Mouse (Mus musculus) left cerebral cortex, postnatal 4 days (tissue): ENCODE results near the gene Rasl10a. TPM values are rescaled to one million over a fixed set of nuclear protein-coding genes. Genes with fewer than 3 reads are reported as not detected.

Source experiments
- DNase-seq: peaks from one replicate; pipeline ENCODE4 v3.0.0-alpha.2; 2022
- intact Hi-C: fragments of 180-260 bp; cut with DNase I; formaldehyde crosslinking; loops from one replicate; pipeline ENCODE4 v1.15.1; 2025
- total RNA-seq, 2 experiments: library from RNA; stranded (reverse); gene quantifications; 2 replicates each; pipeline ENCODE4 v1.2.3; 2021

Rasl10a gene
- total RNA-seq, 2 experiments from 2014 or later, result 20.0 to 20.1 TPM

DNA sequence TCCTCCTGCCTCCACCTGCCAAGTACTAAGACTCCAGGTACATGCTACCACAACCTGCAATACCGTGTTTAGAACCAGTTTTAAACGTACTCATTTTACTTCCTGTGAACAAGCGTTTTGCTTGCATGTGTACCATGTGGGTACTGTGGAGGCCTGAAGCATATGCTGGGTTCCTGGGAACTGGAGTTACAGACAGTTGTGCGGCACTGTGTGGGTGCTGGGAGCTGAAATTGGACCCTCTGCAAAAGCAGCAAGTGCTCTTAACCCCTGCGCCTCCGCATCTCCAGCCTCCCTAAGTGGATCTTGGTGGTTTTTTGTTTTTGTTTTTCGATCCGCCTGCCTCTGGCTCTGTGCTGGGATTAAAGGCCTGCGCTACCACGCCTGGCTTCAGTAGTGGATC lies 6.3 kb upstream of the Rasl10a start:
- intact Hi-C loops, result no loop called here
- DNase-seq, result no peak

DNA sequence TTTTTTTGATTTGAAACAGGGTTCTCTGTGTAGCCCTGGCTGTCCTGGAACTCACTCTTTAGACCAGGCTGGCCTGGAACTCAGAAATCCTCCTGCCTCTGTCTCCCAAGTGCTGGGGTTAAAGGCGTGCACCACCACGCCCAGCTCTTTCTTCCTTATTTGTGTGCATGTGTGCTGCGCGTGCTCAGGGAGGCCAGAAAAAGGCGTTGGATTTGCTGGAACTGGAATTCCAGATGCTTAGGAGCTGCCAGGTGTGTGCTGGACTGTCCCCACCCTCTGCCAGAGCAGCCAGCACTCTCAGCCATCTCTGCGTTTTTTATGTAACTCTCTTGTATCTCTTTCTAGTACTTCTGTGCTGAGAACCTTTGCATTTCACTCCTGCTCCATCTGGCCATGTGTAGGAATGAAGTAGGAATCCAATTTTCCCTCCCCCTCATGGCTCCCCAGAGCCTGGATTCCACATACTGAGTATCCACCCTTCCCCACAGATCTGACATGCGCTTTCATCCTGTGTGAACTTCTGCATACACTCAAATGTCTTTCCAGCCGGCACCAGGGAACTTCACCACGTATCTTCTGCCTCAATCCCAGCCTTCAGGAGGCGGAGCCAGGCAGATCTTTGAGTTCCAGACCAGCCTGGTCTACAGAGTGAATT lies 5.6 kb upstream of the Rasl10a start:
- intact Hi-C loops, result no loop called here
- DNase-seq, result no peak

DNA sequence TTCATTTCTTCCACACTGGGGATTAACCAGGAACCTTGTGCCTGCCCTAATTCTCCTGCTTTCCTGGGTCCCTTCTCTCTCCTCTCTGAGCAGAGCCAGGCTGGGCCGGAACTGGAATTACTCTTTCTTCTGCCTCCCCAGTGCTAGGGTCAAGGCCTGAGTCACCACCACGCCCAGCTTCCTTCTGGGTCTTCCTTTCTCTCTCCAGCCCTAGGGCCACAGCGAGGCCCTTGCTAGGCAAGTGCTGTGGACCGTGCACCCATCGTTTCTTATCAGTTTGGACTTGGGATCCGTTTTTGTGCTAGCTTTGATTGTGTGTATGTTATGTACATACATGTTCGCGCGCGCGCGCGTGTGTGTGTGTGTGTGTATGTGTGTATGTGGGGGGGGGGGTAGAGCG lies 3.8 kb upstream of the Rasl10a start:
- intact Hi-C loops, result no loop called here
- no peak for DNase-seq

DNA sequence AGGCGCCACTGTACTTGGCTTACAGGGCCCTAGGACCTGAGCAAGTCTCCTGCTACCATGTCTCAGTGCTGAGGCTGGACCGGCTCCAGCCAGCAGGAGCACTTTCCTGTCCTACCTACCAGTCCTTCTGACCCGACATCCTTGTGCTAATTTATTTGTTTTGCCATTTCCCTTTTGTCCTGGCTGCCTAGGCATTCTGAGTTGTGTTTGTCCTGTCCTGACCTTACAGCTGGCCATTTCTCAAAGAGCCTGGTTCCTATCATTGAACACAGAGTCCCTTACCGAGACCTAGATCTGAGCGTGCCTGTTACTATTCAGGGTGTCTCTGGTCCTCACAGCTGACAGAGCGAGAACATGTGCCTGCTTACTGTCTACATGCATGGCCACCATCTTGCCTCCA lies 3.1 kb upstream of the Rasl10a start:
- no peak for DNase-seq
- intact Hi-C loops, result no loop called here

DNA sequence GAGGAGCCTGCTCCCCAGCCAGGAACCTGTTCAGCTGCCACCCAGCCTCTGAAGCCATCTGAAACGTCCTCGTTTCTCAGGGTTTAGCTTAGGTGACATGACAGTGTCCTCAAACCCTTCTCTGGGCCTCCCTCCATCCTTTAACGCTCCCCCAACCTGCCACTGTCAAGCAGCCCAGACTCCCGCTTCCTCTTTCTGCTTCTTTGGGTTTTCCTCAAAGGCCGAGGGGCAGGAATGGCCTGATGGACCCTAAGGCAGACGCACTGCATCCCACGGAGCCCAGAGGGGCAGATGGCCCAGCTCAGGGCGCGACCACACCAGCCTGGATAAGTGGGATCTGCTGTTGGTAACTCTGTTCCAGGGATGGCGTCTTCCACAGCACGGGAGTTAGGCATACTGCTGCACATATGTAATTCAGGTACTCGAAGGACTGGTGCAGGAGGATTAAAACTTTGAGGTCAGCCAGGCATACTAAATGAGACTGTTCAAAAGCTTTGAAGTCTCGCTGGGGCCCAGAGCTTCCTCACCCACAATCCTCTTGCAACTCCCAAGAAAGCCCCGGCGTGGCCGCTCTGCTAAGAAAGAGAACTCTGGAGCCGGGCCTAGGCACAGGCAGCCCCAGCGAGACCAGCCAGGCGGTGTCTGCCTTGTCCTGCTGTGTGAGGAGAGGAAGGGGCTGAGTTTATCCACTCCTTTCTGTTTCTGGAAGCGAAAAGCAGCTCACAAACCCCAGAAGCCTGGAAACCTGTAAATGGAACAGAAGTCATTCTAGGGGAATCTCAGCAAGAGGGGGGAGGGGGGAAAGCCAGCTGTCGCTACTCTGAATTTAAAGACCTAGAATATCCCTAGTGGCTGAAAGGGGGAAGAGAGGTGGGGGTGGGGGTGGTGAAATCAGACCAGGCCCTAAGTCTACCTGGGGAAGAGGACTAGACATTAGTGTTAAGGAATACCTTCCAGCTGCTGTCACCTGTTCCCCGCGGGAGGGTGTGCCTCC lies 1.7 kb upstream of the Rasl10a start:
- DNase-seq, result no peak
- intact Hi-C loops, result no loop called here

DNA sequence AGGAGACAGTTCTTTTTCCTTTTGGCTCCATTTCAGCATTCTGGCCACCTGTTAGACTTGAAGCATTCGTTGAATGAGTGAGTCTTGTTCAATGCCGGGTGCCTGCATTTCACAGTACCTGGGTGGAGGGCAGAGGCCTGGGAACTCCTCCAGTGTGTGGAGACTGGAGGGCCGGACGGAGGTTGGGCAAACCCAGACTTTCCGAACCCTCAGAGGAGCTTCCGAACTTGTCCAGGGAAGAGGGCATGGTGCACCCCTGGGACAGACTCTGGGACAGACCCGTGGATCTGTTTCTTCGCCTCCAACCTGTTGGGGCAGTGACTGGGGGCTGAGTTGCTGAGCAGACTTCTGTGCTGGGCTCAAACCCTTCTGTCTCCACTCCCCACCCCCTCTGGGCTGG lies 864 bp upstream of the Rasl10a start:
- no peak for DNase-seq
- intact Hi-C loops, result no loop called here

DNA sequence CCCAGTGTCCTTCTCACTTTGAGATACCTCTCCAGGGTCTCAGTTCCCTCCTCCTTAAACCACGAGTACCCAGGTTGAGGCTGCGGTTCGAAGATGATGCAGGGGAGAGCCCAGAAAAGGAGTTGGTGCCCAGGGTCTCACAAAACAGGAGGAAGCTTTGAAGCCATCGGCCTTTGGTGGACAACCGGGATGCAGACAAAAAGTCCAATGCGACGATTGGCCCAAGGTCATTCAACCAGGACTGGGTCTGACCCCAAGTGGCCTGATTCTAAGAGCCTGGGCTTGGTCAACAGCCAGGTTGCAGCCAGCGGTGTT lies 430 bp upstream of the Rasl10a start:
- no peak for DNase-seq
- intact Hi-C loops, result no loop called here

DNA sequence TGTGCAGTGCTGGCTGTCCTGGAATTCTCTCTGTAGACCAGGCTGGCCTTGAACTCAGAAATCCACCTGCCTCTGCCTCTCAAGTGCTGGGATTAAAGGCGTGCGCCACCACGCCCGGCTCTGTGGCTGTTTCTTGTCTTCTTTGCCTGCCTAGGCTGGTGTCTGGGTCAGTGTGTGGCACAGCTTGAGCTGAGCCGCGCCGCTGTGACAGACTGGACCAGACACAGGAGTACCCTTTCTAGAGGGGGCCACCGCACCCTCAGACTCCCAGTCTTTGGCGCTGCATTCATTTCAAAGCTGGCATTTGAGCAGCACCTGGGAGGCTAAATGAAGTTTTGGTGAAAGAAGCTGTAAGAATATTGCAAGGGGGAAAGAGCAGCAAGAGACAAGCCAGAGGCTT lies 855 bp downstream of the Rasl10a start:
- intact Hi-C loops, result no loop called here
- no peak for DNase-seq

DNA sequence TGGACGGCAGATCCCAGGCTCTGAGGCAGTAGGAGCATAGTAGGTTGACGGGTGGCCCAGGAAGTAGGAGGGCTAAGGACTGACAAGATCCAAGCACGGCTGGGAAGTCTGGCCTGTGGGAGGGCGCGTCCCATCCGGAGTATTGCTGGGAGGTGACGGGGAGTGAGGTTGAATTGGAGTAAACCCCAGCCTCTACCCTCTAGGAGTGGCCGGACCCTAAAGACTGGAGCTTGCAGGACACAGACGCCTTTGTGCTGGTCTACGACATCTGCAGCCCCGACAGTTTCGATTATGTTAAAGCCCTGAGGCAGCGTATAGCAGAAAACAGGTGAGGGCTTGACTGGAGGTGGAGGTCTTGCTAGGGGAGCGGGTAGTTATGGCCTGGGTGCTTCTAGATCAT lies 1.3 kb downstream of the Rasl10a start:
- intact Hi-C loops, result no loop called here
- DNase-seq, result no peak

DNA sequence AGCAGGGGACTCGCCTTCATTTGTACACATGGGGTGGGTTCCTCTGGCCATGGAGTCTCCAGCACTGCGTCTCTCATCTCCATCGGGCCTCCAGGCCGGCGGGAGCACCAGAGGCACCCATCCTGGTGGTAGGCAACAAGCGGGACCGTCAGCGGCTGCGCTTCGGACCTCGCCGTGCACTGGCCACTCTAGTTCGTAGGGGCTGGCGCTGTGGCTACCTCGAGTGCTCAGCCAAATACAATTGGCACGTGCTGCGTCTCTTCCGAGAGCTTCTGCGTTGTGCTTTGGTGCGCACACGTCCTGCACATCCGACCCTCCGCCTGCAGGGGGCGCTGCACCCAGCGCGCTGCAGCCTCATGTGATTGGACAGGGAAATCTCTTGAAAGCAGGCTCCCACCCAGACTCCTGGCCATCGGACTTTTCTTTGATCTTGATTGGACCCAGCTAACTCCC lies 1.8 kb downstream of the Rasl10a start:
- DNase-seq, result peak; percentile 41
- intact Hi-C loops, result loop anchor here (10.0 kb wide), 1 partner anchor 45 kb away; no protein-coding TSS in a partner anchor

DNA sequence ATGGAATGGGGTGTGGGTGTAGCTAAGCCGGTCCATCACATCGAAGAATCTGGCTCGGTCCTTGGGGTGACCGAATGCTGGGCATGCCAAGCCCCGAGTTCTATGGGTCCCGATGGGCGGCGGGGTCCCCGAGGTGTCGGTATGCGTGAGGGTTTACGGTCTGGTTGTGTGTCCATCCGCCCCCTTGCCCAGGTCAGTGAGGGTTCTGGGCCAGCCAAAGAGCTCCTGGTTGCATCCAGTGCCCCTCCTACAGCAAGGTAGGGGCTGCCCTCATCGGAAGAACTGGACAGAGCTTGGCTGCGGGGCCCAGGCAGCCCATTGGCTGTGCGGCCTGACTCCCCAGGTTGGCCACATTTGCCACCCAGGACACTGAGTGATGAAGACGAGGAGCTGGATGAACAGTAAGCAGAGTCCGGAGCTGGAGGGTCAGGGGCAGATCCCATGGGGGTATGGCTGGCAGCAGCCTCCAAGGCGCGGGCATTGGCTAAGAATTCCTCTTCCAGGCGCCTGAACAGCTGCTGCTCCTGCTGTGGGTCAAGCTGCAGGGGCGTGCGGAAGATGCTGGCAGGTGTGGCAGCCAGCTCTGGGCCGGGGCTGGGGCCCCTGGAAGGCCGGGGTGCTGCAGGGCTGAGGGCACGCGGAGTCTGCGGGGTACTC lies 3.0 kb downstream of the Rasl10a start:
- DNase-seq, result peak; percentile 32
- intact Hi-C loops, result loop anchor here (10.0 kb wide), 1 partner anchor 46 kb away; no protein-coding TSS in a partner anchor

DNA sequence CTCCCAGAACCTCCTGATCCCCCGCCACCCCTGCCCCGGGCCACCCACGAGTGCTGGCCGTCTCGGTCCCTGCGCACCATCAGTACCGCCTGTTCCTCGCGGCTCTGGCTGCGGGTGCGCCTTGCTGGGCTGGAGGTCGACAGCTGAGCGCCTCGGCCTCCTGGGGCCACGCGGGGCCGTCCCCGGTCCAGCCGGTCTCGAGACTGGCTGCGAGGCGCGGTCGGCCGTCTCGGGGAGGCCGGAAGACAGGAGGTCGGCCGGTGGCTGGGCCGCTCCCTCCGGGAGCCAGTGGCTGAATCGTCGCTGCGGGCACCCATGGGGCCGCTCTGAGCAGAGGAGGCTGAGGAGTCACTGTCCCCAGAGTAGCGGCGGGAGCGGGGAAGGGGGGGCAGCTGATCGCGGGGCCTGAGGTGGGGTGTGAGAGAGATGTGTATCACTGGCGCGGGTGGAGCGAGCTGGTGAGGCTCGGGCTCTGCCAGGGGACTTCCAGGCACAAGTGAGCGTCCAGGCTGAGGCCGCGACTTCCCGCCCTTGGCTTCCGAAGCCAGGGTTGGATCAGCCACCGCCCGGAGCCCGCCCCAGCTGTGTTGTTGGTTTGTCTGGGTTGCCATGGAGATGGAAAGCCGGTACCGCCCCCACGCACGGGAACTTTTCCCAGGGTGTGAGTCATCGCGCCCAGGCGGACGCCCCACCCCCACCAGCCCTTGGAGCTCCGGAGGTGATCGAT lies 3.6 kb downstream of the Rasl10a start:
- DNase-seq, result peak; percentile 80
- intact Hi-C loops, result loop anchor here (10.0 kb wide), 1 partner anchor 47 kb away; no protein-coding TSS in a partner anchor

DNA sequence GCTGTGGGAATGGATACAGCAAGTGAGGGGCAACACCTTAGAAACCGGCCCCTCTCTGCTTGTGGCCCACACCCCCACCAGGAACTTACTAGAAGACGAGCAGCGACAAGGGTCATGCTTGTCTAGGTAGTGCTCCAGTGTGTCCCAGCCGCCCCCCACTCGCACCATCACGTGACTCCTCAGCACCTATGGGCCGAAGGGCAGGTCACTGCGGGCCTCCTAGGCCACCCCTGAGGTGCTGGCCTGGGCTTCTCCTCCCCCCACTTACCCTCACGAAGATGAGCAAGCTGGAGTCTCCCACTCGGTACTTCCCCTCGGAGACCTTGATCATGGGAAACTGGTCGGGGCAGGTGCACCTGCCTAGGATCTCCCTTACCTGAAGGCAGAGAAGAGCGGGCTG lies 4.4 kb downstream of the Rasl10a start:
- no peak for DNase-seq
- intact Hi-C loops, result loop anchor here (10.0 kb wide), 1 partner anchor 48 kb away; no protein-coding TSS in a partner anchor

DNA sequence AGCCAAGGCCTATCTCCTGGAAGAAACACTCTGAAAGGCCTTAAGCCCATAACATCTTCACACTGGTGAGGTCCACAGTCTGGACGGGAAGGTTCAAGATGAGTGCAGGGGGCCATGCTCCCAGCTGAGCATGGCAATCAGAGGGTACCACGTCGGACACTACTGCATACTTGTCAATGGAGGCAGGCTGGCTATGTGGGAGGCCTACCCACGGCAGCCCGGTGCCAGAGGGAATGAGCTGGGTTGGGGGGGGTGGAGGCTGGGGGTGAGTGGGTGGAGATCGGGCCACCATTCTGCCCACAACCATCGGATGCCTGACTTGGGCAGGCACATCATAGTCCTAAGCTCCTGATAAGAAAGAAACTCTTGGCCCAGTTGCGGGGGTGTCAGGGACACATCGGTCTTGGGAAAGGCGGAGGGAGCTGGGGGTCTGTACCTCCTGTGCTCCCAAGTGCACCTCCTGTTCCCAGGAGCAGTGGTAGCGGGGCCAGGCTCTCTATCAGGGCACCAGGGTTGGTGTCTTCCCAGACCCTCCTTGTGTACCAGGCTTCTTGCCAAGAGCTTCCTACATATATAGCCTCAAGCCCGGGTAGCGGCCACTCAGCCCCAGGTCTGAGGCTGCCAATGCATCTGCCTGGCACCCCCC lies 5.1 kb downstream of the Rasl10a start:
- intact Hi-C loops, result loop anchor here (10.0 kb wide), 1 partner anchor 48 kb away; no protein-coding TSS in a partner anchor
- DNase-seq, result no peak

DNA sequence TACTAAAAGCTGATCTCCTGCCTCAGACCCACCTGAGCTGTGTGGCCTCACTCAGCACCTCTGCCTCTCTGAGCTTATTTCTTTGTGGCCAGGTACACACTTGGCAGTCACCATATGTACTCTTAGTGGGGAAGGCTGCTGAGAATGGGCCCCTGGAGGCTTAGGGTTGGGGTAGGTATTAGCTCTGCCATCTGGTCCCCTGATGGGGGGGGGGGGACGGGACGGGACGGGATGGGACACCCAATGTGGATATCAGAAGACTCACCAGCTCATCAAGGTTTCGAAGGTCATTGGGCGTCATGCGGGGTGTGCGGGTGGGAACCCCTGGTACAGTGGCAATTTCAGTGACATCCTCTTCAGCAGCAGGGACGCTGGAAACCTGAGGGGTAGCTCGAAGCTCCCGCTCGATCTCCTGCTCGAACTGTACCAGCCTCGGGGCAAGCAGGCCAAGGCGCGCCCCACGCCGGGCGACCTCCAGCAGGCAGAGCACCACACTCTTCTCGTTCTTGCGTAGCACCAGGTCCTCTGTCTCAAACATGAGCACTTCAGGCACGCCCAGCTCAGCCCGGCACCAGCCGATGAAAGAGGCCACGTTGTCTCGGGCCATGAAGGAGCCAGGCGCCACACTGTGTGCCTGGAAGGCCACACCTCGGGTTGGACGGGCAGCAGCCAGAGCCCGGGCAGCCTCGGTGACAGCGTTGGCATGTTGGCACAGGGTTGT lies 5.8 kb downstream of the Rasl10a start:
- intact Hi-C loops, result loop anchor here (10.0 kb wide), 1 partner anchor 49 kb away; no protein-coding TSS in a partner anchor
- DNase-seq, result no peak

DNA sequence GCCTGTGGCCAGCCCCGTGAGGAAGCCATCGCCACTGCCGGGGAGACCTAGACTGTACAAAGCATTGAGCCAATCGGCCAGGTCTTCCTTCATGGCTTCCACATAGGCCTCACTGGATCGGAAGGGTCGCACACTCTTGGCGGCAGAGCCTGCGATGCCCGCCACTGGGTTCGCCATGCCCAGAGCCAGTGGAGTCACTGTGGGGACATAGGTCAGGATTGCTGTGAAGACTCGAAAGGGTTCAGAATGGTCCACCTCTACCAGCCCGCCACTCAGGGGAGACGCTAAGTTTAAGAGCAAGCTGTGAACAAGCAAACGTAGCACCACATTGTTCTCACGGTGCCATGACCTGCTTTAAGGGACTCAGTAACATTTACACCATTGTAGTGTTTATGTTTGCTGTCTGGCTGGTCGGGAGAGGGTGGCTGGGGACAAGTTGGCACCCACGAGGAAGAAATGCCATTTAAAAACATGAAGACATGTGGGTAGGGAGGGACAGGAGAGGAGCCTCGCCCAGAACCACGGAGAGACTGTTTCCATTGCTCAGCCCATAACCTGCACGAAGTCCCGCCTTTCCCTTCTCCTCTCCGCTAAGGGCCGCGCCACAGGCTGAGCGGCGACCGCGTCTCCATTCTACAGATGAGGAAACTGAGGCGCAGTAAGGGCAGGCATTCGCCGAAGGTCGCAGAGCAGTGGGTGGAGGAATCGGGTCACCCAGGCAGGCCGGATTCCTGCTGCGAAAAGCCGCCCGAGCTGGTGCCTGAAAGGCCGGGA lies 6.5 kb downstream of the Rasl10a start:
- DNase-seq, result peak; percentile 35
- intact Hi-C loops, result loop anchor here (10.0 kb wide), 1 partner anchor 50 kb away; no protein-coding TSS in a partner anchor

DNA sequence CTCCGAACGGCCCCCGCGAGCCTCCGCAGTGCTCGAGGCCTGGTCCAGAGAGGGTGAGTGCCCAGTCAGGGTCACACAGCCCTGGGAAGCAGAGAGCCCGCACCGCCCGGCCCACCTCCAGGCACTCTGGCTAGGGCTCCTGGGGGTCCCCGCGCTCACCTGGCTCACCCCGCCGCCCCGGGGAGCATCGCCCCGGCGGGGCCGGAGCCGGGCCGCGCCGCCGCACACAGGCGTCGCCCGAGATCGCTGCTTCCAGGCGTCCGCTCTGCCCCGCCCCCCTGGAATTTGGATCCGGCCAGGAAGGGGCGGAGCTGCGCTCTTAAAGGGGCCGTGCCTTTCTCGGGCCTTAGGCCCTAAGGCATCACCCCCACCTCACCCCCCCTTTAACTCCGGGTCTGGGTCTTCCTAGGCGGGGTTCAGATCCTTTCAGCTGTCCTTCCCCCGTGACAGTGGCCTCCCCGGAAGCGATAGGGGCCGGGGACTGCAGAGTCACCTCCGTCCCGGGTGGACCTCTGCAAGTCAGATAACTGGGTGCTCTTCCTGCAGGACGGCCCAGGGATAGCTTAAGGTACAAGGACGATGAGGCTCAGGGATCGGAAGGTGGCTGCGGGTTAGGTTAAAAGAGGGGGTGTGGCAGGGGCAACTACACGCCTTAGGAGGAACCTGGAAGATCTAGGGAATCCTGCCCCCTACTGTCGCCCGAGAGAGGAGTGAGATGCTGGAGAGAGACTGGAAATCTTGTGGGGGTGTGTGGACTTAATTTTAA lies 7.3 kb downstream of the Rasl10a start, which contains the start of gene Gas2l1:
Gene Gas2l1, minus strand, starts transcription at position 272 of the 766 bp plus-strand sequence.
- peak; percentile 86 for DNase-seq
- intact Hi-C loops, result loop anchor here (10.0 kb wide), 1 partner anchor 50 kb away; no protein-coding TSS in a partner anchor
